Mouse (Mus musculus) induced T-regulatory cell, adult 2 months (primary cell): ENCODE measurements at regions not wholly inside any gene's neighbourhood (a gene's known extent, or its start where the extent isn't known, plus 50 kb on each side); places are given as distances from the start of the nearest gene placed in this dataset.

Experiments used
- DNase-seq: peaks from one replicate; pipeline ENCODE4 v3.0.0-alpha.2; 2012; ENCODE audit warnings: low read depth

DNA sequence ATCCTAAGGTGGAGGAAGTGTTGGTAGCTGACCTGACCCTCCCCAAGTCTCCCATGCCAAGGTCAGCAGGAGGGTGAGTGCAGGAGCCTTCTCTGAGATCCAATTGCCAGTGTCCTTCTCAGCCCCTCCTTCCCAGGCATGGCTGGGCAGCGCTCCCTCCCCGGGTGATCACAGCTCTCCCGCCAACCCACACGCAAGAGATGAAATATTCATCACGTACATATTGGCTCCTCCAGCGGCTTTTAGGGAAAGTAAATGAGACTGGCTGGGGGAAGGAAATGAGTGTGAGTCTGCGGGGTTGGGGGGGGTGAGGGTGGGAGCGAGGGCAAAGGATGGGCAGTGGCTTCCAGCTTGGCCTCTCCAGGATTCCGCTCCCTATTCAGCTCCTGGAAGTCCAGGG is 113.0 kb upstream of the Lhx1 start:
- DNase-seq: no peak

DNA sequence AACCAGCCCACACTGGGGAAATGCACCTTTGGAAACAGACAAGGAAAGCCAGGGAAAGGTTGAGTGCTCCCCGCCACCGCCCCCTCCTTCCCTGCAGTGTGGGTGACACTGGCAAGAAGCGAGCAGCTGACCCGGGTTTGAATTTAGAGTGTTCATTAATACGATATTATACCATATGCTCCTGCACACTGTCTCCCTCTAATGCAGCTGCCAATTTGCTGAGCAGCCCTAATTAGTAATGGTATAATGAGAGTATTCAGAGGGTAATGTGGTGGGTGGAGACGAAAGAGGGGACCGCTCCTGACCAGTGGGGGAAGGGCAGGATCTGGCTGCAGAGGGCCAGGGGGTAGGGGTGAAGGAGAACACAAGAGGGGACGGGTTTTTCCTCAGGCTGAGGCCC is 111.9 kb upstream of the Lhx1 start:
- no peak for DNase-seq

DNA sequence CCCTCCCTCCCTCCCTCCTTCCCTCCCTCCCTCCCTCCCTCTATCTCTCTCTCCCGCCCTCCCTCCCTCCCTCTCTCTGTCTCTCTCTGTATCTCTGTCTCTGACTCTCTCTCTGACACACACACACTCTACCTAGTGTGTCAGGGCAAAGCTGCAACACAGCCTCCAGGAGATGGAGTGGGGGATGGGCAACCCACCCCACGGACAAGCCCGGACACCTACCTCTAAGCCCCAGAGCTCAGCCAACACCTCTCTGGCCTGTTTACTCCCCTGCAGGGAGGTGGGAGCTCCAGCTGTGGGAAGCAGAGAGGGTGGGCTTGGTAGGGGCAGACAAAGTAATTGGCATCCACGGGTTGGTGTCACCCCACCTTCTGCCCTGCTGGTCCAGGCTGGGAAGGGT is 109.7 kb upstream of the Lhx1 start:
- no peak for DNase-seq

DNA sequence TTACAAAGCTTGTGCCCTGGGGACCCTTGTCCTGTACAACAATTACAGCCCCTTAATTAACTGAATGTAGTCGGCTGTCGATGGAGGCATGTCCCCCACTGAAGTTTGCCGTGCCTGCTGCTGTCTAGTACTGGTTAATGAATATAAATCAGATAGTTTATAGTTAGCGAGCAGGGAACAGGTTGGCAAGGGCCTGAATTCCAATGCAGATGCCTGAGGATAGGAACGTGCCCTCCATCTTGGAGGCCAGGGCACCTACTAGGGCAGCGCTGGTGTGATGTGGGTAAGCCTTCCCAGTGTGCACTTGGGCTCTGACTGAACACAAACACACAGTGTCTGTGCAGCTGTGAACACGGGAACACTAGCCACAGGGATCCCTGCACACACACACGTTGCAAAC is 108.0 kb upstream of the Lhx1 start:
- DNase-seq: no peak

DNA sequence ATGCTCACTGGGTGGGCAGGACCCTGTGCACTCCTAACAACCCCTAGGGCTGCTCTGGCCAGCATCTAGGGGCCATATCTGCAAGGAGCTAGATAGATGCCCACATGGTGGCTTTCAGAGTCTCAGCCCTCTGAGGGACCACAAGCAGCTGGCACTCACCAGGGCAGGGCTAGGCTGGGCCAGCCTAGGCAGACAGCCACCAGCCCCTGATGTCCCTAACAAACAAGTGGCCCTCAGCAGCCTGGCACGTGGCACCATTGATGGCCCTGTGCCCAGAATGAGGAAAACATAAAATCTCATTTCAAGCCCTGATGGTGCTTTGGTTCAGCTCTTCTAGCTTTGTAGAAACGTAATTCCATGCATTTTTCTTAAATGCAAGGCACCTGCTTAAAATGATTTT is 102.8 kb upstream of the Lhx1 start:
- no peak for DNase-seq

DNA sequence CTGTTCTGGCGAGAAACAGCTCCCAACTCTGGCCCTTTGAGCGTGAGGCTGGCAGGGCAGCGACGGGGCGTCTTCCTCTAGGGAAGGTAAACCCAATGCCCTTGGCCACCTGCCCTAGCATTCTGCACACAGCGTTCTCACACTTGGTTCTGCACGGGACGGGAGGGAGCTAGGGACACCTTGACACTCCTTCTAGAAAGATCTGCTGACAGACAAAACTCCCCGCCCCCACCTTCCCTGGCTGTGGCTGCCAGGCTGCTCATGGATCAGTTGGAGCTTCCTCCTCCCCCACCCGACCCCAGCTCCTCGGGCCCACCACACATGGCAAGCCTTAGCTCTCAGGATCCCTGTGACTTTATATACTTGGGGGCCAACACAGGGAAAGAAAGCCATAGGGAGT is 102.3 kb upstream of the Lhx1 start:
- no peak for DNase-seq

DNA sequence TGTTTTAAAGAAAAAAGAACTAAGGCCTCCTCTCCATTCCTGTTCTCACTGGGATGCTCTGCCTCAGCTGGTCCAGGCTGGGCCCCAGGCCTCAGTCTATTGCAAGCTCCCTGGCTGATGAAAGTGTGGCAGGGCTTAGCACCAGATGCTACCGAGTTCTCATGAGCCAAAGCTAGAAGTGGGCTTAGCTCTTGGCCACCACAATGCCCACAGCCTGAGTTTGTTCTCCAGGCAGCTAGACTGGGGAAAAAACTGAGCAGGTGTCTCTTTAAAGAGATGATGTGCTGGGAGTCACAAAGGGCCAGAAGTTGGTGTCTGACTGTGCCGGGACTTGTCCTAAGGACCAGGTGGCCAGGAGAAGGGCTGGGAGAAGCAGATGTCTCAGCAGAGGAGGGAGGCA is 101.9 kb upstream of the Lhx1 start:
- no peak for DNase-seq

DNA sequence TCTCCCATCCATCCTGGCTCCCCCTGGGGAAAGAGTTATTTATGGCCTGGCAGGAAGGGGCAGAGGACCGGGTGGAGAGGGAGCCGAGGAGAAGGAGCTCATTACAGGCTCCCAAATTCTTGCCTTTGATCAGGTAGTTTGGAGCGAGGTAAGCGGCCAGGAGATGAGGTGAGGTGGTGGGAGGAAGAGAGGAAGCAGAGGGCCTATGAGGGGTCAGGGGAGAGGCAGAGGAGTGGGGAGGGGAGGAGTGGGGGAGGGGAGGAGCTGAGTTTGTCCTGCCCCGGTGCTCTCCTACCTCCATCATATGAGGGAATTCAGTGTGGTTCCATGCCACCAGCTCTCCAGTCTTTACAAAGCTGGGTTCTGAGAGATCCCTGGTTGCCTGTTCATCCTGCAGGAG is 98.8 kb upstream of the Lhx1 start:
- DNase-seq: no peak

DNA sequence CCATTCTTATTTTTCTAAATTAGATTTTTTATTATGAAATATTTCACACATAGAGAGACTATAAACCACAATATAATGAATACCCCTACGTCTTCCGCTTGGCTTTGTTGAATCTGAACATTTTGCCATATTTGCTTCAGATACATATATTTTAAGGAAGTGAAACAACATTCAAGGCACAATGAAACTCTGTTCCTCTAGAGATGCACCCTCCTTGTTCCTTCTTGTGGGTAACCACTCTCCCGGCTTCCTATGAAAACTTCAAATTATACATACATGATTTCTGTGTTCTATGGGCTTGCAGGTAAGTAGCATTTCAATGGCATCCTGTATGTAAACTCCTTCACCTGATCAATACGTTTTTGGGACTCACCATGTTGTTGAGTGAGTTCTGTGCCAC is 94.4 kb upstream of the Lhx1 start:
- DNase-seq: no peak

DNA sequence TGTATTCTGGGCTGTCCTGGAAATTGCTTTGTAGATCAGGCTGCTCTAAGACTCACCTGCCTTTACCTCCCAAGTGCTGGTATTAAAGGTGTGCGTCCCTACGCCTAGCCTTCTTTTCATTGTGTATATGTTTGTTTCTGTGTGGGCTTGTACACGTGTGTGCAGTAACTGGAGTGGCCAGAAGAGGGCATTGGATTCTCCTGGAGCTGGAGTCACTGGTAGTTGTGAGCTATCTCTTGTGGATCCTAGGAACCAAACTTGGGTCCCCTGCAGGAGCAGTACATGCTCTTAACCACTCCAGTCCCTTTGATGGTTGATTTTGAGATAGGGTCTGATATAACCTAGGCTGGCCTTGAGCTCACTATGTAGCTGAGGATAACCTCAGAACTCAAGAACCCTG is 93.2 kb upstream of the Lhx1 start:
- DNase-seq: peak; percentile 29

DNA sequence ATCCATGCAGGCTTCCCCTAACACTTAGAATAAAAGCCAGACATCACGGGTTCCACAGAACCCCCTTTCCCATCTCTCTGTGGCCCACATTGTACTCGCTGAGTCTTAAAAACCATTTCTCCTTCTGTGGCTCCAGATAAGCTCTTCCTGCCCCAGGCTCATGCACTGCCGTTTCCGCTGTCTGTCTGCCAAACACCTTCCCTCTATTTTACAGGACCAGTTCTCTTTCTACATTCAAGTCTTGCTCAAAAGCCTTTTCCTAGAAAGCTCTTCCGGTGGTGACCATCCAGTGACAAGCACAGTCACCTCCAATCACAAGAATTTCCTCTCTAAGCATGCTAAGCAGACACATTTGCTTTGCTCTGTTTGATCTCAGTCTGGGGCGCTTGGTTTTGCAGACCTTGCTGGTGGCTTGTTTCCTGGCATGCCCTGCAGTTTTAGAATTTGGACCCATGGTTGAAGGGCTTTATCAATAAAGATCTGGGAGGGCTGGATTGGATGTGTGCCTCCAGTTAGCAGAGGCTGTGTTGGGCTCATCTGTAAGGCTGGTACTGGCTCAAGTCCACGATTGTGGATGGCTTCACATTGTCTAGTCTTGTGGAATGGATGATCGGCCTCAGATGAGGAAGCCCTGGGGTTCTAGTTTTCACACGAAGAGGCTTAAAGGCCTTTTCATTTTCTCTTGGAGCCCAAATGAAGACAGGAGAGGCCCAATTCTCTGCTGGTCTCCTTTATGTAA is 87.8 kb upstream of the Lhx1 start:
- peak; percentile 6 for DNase-seq

DNA sequence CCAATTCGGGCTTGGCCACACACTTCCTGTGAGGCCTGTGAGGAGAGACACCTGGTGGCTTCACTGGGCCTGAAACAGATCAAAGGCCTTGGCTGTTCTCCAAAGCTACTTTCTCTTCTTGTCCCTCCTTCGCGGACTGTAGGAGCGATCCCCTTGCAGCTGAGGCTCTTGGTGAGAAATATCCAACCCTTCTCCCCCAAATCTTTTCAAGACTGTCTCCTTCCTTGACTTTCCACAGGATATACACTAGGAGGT is 86.2 kb upstream of the Lhx1 start:
- no peak for DNase-seq

DNA sequence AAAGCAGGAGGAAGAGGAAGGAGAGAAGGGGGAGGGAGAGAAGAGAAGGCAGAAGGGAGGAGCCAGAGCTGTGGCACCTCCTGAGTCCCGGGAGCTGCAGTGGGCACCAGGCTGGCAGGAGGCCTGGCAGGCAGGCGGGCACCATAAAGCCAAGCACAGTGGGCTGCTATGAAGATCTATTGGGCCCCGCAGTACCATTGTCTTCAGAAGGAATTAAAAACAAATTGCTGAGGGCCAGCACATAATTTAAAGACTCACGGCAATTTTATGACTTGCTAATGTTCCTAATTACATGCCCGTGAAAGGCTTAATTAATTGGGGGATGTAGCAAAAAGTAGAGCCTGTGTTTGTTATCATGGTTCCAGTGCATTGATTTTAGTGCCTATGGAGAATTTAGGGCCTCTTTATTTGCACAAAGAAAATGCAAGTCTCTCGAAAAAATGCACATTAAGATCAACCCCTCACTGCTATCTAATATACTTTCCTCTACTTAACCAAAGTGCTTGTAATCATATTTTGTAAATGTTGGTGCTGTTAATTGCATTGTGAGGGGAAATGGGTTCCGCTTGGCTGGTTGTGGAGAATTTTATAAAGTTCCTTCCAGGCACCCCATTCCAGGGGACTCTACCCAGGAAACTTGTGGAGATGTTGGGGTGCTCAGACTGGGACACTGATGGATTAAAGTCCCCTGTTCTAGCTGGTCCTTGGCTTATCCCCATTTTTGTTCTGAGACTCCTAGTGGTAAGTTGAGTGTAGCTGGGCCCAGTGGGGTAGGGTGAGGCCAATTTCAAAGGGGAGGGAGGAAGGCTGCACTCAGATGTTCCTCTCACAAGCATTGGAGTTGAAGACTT is 85.7 kb upstream of the Lhx1 start:
- DNase-seq: no peak

DNA sequence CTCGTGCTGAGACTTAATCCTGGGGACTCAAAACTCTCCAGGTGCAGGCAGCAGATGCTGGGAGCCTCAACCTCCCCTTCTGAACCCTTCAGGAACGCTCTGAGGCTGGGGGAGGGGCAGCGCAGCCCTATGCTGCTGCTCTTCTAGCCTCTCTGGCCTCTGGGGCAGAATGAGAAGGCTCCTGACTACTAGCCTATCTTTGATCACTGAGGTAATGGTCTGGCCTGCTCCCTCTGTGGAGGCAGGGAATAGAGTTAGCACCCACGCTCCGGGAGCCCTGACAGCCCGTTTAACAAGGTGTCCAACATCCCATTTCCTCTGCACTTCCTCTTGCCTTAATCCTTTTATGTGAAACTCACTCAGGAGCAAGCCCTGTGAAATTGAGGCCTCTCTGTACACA is 79.4 kb upstream of the Lhx1 start:
- no peak for DNase-seq

DNA sequence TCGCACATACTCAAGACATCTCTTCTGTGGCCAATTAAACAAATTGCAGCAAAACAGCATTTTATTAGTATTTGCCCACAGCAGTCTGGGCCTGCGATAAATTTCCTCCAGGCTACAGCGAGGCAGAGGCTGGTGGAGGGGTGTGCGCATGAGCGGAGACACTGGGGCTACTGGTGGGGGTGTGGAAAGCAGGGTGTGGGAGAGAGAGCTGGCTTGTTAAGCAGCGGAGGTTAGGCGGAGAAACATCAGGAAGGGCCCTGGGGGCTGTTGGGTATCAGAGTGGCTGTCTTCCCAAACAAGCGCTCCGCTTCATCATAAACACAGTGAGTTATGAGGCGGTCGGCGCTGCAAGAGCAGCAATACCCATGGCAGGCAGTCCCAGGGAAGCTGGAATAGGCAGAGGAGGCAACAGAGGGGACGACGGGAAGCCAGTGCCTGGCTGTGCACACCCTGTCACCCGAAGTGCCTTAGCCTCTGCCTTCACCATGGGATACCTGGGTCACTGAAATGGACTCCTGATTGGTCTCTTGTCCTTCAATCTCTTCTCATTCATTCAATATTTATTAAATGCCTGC is 74.0 kb upstream of the Lhx1 start:
- DNase-seq: no peak

DNA sequence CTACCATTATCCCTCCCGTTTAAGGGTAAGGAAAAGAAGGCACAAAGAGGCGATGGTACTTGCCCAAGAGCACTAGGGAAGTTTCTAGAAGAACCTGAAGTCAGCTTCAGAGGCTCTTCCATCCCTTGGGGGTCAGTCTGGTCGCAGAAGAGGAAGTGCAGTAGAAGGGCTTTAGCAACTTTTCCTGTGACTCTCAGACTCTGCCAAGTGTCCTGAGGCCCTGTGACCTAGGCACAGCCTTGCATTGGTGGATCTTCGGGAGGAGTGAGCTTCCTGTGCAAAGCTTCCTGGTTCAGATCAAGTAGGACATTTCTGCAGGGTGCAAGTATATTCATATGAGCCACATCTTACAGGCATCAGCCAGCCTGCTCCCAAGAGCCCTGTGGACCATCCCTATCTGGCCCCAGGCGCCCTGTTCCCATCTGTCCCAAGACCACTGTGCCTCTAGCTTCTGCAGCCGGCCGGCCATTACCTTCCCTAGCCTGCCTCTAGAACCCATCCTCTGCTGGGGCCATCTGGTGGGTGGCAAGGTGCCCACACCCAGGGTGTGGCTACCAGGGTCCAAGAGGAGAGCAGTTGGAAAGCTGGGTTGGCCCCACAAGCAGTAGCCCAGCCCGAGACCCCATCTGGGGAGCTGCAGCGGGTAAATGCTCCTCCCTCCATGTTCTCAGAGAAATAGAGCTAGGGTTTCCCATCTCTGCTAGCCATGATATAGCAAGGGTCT is 72.4 kb upstream of the Lhx1 start:
- no peak for DNase-seq

DNA sequence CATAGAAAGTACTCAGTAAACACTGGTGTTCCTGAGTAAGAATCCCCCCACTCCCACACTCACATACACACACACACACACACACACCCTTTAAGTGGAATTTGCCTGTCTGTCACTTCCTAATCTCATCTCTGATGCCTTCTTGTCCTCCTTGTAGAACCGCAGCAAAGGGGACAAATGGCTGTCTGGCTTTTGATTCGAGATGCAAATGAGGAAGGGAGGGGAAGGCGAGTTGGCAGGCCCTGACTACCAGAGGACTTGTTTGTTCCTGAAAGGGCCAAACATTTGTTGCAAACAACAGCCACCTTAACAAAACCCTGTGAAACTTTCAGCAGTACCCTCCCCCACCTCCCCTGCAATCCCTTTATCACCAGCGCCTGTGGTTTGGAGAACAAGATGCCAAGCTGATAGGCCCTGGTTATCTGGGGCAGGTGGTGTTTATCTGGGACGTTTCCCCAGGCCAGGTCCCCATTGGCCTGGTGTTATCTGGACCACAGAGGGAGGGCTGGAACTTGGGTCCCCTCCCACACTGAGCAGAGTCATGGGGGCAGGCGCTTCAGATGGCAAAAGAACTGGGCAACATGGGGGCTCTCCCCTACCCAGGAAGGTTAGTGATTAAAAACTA is 67.5 kb upstream of the Lhx1 start:
- no peak for DNase-seq

DNA sequence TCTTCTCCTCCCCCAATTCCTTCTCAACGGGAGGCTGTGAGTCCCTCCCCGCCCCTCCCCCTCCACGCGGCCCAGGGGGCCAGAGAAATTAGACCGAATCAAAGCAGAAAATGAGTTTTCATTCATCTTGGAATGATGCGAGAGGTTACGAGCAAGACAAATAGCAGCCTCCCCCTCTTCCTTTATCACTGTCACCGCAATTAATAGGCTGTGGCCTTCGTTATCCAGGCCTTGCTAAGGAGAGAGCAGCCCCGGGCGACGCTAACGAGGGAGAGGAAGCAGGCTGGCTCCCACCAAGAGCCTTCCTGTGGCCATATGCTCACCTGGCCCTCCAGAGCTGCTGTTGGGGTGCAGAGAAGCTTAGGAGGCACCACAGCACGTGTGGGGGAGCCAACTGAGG is 61.8 kb upstream of the Lhx1 start:
- DNase-seq: no peak

DNA sequence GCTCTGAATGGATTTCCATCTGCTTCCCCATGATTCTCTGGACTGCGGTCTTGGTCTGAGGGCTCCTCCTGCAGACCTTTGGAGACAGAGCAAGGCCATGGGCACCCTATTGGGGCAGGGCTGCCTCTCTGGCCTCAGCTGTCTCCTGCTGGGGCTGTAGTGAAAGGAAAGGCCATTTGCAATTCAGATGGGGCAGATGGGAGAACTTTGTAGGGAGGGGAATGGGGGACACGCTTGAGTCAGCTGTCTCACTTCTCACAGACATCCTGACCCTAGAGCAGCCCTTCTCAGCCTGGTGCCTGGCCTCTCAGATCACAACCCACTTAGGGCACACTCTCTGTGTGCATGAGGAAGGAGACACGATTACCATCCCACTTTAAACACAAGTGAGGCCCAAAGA is 60.3 kb upstream of the Lhx1 start:
- no peak for DNase-seq

DNA sequence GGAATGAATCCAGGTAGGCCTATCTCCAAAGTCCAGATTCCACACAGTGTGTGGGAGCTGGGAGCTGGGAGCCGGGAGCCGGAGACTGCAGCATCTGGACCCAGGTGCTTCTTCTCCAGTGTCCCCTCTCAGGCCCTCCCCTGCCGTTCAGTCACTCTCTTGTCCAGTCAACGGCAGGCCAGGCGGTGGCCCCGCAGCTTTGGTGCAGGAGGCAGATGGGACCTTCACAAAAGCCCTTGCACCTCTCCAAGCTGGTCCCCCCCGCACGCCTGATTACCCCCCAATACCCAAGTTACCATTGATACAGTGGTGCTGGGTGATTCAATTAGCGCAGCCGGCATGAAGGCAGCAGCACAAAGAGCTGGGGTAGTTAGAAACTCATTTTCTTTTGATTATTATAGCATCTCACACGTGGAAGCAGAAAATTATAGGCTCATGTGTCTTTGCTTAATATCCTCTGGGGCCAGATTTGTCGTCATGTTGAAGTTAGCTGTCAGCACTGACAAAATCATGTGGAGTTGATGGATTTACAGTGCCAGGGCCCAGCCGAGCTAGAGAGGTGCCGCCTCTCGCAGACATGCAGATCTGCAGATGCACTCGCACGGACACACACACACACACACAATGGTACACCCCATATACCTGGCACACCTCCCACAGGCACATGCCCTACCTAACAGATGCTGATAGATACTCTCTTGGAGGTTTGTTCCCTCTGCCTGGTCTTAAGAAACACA is 53.6 kb upstream of the Lhx1 start:
- no peak for DNase-seq
